Mouse (Mus musculus) bone marrow, adult 2 months (tissue): ENCODE data around the gene Hadh.

ENCODE experiments used
- CTCF ChIP-seq: fragments of 200-500 bp; IDR thresholded peaks from 2 replicates; pipeline ENCODE4 v1.5.1; 2011; ENCODE audit warnings: low read length, control low read depth; ENCODE audit not compliant: control insufficient read depth, insufficient read depth
- POLR2A ChIP-seq: fragments of 200-500 bp; IDR thresholded peaks from 2 replicates; pipeline ENCODE4 v1.6.1; 2011; ENCODE audit warnings: low read depth, mild to moderate bottlenecking, control low read depth, low read length, borderline replicate concordance; ENCODE audit not compliant: control insufficient read depth

GRCm38 (mm10) chr3:131271157-131271556, 744 bp downstream of the Hadh start:
- no peak for TF ChIP-seq CTCF
- no peak for TF ChIP-seq POLR2A
